Mouse (Mus musculus): ENCODE measurements around the gene Vstm2a.

- TF ChIP-seq CTCF (IDR thresholded peaks at IDR 0.05; ENCODE audit: extremely low read depth, insufficient read length, insufficient replicate concordance, low read depth, low read length), result no peak
- no peak for TF ChIP-seq POLR2A (IDR thresholded peaks at IDR 0.05; ENCODE audit: low read depth, low read length)
Measured at GRCm38 (mm10) chr11:16345676-16346075, 88.2 kb downstream of the Vstm2a start.

Data from small intestine, adult 2 months (tissue).